Mouse (Mus musculus) cerebellum, adult 2 months (tissue): ENCODE data around the gene Gtf3c6.
A peak's percentile ranks its signal among the peaks of the same experiment; 100 is the strongest.

Experiments used
- CTCF ChIP-seq: fragments of 200-500 bp; IDR thresholded peaks from 2 replicates; pipeline ENCODE4 v1.5.1; 2011; ENCODE audit warnings: low read depth, mild to moderate bottlenecking, control low read depth, low read length, moderate library complexity, borderline replicate concordance; ENCODE audit not compliant: insufficient read depth
- POLR2A ChIP-seq: fragments of 200-500 bp; IDR thresholded peaks from 2 replicates; pipeline ENCODE4 v1.6.1; 2011; ENCODE audit warnings: low read length, control low read depth, borderline replicate concordance; ENCODE audit not compliant: insufficient read depth

GRCm38 (mm10) chr10:40258976-40259375 is 1.1 kb upstream of the Gtf3c6 start:
- TF ChIP-seq CTCF (peak; percentile 43; the same call in 1 of the 2 replicates), POLR2A (no peak)
